Mouse (Mus musculus) midbrain, postnatal 0 days (tissue): ENCODE results near the gene Nos2. TPM values are rescaled to one million over a fixed set of nuclear protein-coding genes. Genes with fewer than 3 reads are reported as not detected.

Experiments
- ATAC-seq: fragments of 200-750 bp; cut with Nextera tagmentation; 2 replicates; pipeline ENCODE4 v1.8.0; 2017; ENCODE audit warnings: moderate number of reproducible peaks, mild to moderate bottlenecking, moderate TSS enrichment, moderate library complexity; ENCODE audit not compliant: low FRiP score
- DNase-seq: peaks from one replicate; pipeline ENCODE4 v3.0.0-alpha.2; 2015; ENCODE audit warnings: low spot score
- H3K27ac ChIP-seq: fragments of 300-500 bp; sonication (generic); 2 replicates; pipeline ENCODE4 v1.5.1; 2014; ENCODE audit warnings: low read depth, mild to moderate bottlenecking, low read length, mixed read lengths
- H3K27me3 ChIP-seq: fragments of 300-500 bp; sonication (generic); 2 replicates; pipeline ENCODE4 v1.6.1; 2014; ENCODE audit warnings: low read length, control low read depth, mixed read lengths; ENCODE audit not compliant: insufficient read depth
- H3K36me3 ChIP-seq: fragments of 300-500 bp; sonication (generic); 2 replicates; pipeline ENCODE4 v1.6.1; 2014; ENCODE audit warnings: low read length, control low read depth, mixed read lengths; ENCODE audit not compliant: insufficient read depth
- H3K4me1 ChIP-seq: fragments of 300-500 bp; sonication (generic); 2 replicates; pipeline ENCODE4 v1.6.1; 2014; ENCODE audit warnings: mild to moderate bottlenecking, control low read depth, antibody characterized with exemption, low read length, mixed read lengths; ENCODE audit not compliant: insufficient read depth
- H3K4me2 ChIP-seq: fragments of 300-500 bp; sonication (generic); 2 replicates; pipeline ENCODE4 v1.6.1; 2014; ENCODE audit warnings: low read depth, mild to moderate bottlenecking, low read length, mixed read lengths; ENCODE audit not compliant: poor library complexity, severe bottlenecking
- H3K4me3 ChIP-seq: fragments of 300-500 bp; sonication (generic); 2 replicates; pipeline ENCODE4 v1.5.1; 2014; ENCODE audit warnings: low read depth, mild to moderate bottlenecking, low read length, moderate library complexity
- H3K9ac ChIP-seq: fragments of 300-500 bp; sonication (generic); replicated peaks from 2 replicates; pipeline ENCODE4 v1.6.1; 2014; ENCODE audit warnings: mild to moderate bottlenecking, low read length, moderate library complexity, mixed read lengths; ENCODE audit not compliant: poor library complexity, severe bottlenecking
- H3K9me3 ChIP-seq: fragments of 300-500 bp; sonication (generic); 2 replicates; pipeline ENCODE4 v1.6.1; 2016; ENCODE audit warnings: low read length, control low read depth
- CTCF ChIP-seq: IDR thresholded peaks from 2 replicates; pipeline ENCODE4 v1.5.1; 2016; ENCODE audit warnings: antibody characterized with exemption, mild to moderate bottlenecking
- WGBS: fragments of 180-500 bp; shearing (Covaris S2); extraction: QIAGEN DNeasy Blood & Tissue Kit; methylation state at CpG from one replicate; pipeline ENCODE4 v1.1.7; 2014; 5-methylcytosine and 5-hydroxymethylcytosine counted together
- polyA plus RNA-seq: library from polyadenylated mRNA; unstranded; fragments of >200 nt; fragmentation: Nextera tagmentation; extraction: Ambion mirVana; gene quantifications from 2 replicates; pipeline ENCODE4 v1.2.1, GENCODE M21; 2015
- total RNA-seq: library from RNA; depleted of rRNA; stranded (reverse); fragments of >200 nt; gene quantifications from 2 replicates; pipeline ENCODE4 v1.2.3, GENCODE M21; 2014; rRNA removed

The Nos2 gene
- total and polyA plus RNA-seq, 2 experiments from 2014 or later: 0.22 to 0.38 TPM

- H3K9ac ChIP-seq: no peak overlapping the region
- no peaks in the 10 kb centered on the region for H3K4me1 ChIP-seq
- H3K4me2 ChIP-seq: no peak overlapping the region
- no peak for TF ChIP-seq CTCF
- H3K36me3 ChIP-seq: no peaks in the 10 kb centered on the region
- no peaks in the 10 kb centered on the region for H3K27me3 ChIP-seq
- H3K9me3 ChIP-seq: no peaks in the 10 kb centered on the region
- DNase-seq (no peak), ATAC-seq (no peak)
- 76% methylated on average over 7 of the region's 7 CpGs for WGBS
- no peak overlapping the region for H3K27ac ChIP-seq
- H3K4me3 ChIP-seq: no peak overlapping the region
Observed at GRCm38 (mm10) chr11:79008891-79009290, 88.3 kb downstream of the Nos2 start.

Other genes with a start within 250 kb of the Nos2 start
- 39.7 and 44.4 TPM in 2 replicates for gene Nlk, start 223.4 kb upstream of the Nos2 start, total RNA-seq
- gene Nlk, start 223.4 kb upstream of the Nos2 start, polyA plus RNA-seq: 21.9 and 25.0 TPM in 2 replicates
- 27.0 and 31.6 TPM in 2 replicates for gene Ccnq, start 169.1 kb upstream of the Nos2 start, total RNA-seq
- 28.9 and 34.4 TPM in 2 replicates for gene Ccnq, start 169.1 kb upstream of the Nos2 start, polyA plus RNA-seq
- gene Lyrm9, start 94.2 kb upstream of the Nos2 start, total RNA-seq: 24.7 and 30.2 TPM in 2 replicates
- gene Lyrm9, start 94.2 kb upstream of the Nos2 start, polyA plus RNA-seq: 49.4 and 51.4 TPM in 2 replicates
- gene Lgals9, start 64.2 kb downstream of the Nos2 start, total RNA-seq: 15.7 and 16.0 TPM in 2 replicates
- 16.5 and 19.9 TPM in 2 replicates for gene Lgals9, start 64.2 kb downstream of the Nos2 start, polyA plus RNA-seq
- gene Ksr1, start 225.6 kb downstream of the Nos2 start, total RNA-seq: 33.7 and 38.1 TPM in 2 replicates
- 2.6 and 3.2 TPM in 2 replicates for gene Ksr1, start 225.6 kb downstream of the Nos2 start, polyA plus RNA-seq